ENCODE assay signal across 8 mouse cellular contexts in genomic region chr10:116301258-116301657, GRCm38 (mm10). TPM values are rescaled to one million over a fixed set of nuclear protein-coding genes. Genes with fewer than 3 reads are reported as not detected.
A peak's percentile ranks its signal among the peaks of the same experiment; 100 is the strongest.
DNase-seq lines count a peak whose midpoint lies in the region; ATAC-seq and TF ChIP-seq lines count a peak whose summit lies in the region.

No protein-coding gene starts in this region.

- peak; percentile 22 to 24 for DNase-seq in cerebellum, postnatal 14 days
- DNase-seq in embryonic facial prominence, embryonic 10.5 days (ENCODE audit: low spot score), result peak; percentile 54
- DNase-seq in lung, postnatal 10 days, result peak; percentile 84
- DNase-seq in stomach, postnatal 0 days (ENCODE audit: low spot score), result peak; percentile 21
- no peak for DNase-seq in layer of hippocampus, adult 9-11 months

- H3K36me3 ChIP-seq in embryonic facial prominence, embryonic 10.5 days (replicated peaks), result no peaks in the 10 kb centered on the region
- no peaks in the 10 kb centered on the region for H3K36me3 ChIP-seq in heart, embryonic 13.5 days
- H3K36me3 ChIP-seq in kidney, embryonic 15.5 days, result no peaks in the 10 kb centered on the region
- H3K36me3 ChIP-seq in stomach, postnatal 0 days (ENCODE audit: control insufficient read depth, insufficient read depth, low read length), result no peaks in the 10 kb centered on the region

- no peak for TF ChIP-seq EP300 in stomach, postnatal 0 days (optimal IDR thresholded peaks at IDR 0.05)

- H3K4me1 ChIP-seq in embryonic facial prominence, embryonic 10.5 days, result peaks cover 23% of the 10 kb centered on the region
- peaks cover 32% of the 10 kb centered on the region for H3K4me1 ChIP-seq in heart, embryonic 13.5 days
- peaks cover 11% of the 10 kb centered on the region for H3K4me1 ChIP-seq in kidney, embryonic 15.5 days
- no peaks in the 10 kb centered on the region for H3K4me1 ChIP-seq in stomach, postnatal 0 days (replicated peaks; ENCODE audit: control insufficient read depth, insufficient read depth)

- no peaks in the 10 kb centered on the region for H3K9me3 ChIP-seq in embryonic facial prominence, embryonic 10.5 days
- no peaks in the 10 kb centered on the region for H3K9me3 ChIP-seq in heart, embryonic 13.5 days
- H3K9me3 ChIP-seq in kidney, embryonic 15.5 days (replicated peaks), result no peaks in the 10 kb centered on the region
- no peaks in the 10 kb centered on the region for H3K9me3 ChIP-seq in stomach, postnatal 0 days (ENCODE audit: control insufficient read depth, low read length)

- peaks cover 43% of the 10 kb centered on the region for H3K27me3 ChIP-seq in embryonic facial prominence, embryonic 10.5 days (replicated peaks; ENCODE audit: low read depth, poor library complexity, severe bottlenecking)
- H3K27me3 ChIP-seq in heart, embryonic 13.5 days (replicated peaks), result peaks cover 34% of the 10 kb centered on the region
- H3K27me3 ChIP-seq in kidney, embryonic 15.5 days, result peaks cover 52% of the 10 kb centered on the region
- H3K27me3 ChIP-seq in stomach, postnatal 0 days (ENCODE audit: control insufficient read depth, insufficient read depth, low read length), result no peaks in the 10 kb centered on the region

- peak overlapping the region; percentile 63 for H3K27ac ChIP-seq in embryonic facial prominence, embryonic 10.5 days (replicated peaks)
- peak overlapping the region; percentile 53 for H3K27ac ChIP-seq in heart, embryonic 13.5 days (replicated peaks)
- H3K27ac ChIP-seq in kidney, embryonic 15.5 days, result peak overlapping the region; percentile 48; the same call in 1 of the 2 replicates
- no peak overlapping the region; the same call in 1 of the 2 replicates for H3K27ac ChIP-seq in stomach, postnatal 0 days (replicated peaks)

- no peak for ATAC-seq in cerebellum, adult (ENCODE audit: insufficient number of reproducible peaks, low FRiP score, low TSS enrichment)
- no peak for ATAC-seq in heart, embryonic 13.5 days (ENCODE audit: extremely low read depth, insufficient number of reproducible peaks, low FRiP score, low TSS enrichment)
- ATAC-seq in kidney, embryonic 15.5 days (replicated peaks; ENCODE audit: low FRiP score), result peak; percentile 70
- peak; percentile 21; the same call in 1 of the 2 replicates for ATAC-seq in stomach, postnatal 0 days (ENCODE audit: low FRiP score, low TSS enrichment)

- no peak for TF ChIP-seq CTCF in stomach, postnatal 0 days (IDR thresholded peaks at IDR 0.05; ENCODE audit: low read depth)

- H3K4me2 ChIP-seq in heart, embryonic 13.5 days, result peak overlapping the region; percentile 83
- H3K4me2 ChIP-seq in kidney, embryonic 15.5 days, result peak overlapping the region; percentile 94
- H3K4me2 ChIP-seq in stomach, postnatal 0 days (replicated peaks; ENCODE audit: low read depth), result peak overlapping the region; percentile 66

- H3K4me3 ChIP-seq in embryonic facial prominence, embryonic 10.5 days, result peak overlapping the region; percentile 68
- H3K4me3 ChIP-seq in heart, embryonic 13.5 days, result peak overlapping the region; percentile 59
- H3K4me3 ChIP-seq in kidney, embryonic 15.5 days (replicated peaks), result peak overlapping the region; percentile 53
- H3K4me3 ChIP-seq in stomach, postnatal 0 days (ENCODE audit: low read depth, low read length), result peak overlapping the region; percentile 39

- WGBS in embryonic facial prominence, embryonic 10.5 days, result under 1% methylated on average over 36 of the region's 36 CpGs
- WGBS in heart, embryonic 13.5 days, result under 1% methylated on average over 36 of the region's 36 CpGs
- WGBS in kidney, embryonic 15.5 days, result under 1% methylated on average over 36 of the region's 36 CpGs
- 0% methylated on average over 35 of the region's 36 CpGs for WGBS in stomach, postnatal 0 days

- H3K9ac ChIP-seq in heart, embryonic 13.5 days, result peak overlapping the region; percentile 79
- H3K9ac ChIP-seq in kidney, embryonic 15.5 days, result peak overlapping the region; percentile 33
- peak overlapping the region; percentile 51 for H3K9ac ChIP-seq in stomach, postnatal 0 days (ENCODE audit: low read length)

RNA-seq across cellular contexts. Expression of gene Ptprb, which starts 25.9 kb away (rescaled TPM):
- 1.9 and 2.0 TPM in 2 replicates for polyA plus RNA-seq in embryonic facial prominence, embryonic 10.5 days (2016; fragmentation: Nextera tagmentation; extraction: Ambion mirVana)
- 5.4 and 6.4 TPM in 2 replicates for polyA plus RNA-seq in heart, embryonic 13.5 days (2015; fragmentation: Nextera tagmentation; extraction: Ambion mirVana)
- polyA plus RNA-seq in kidney, embryonic 15.5 days (2015; fragmentation: Nextera tagmentation; extraction: Ambion mirVana), result 7.2 and 7.4 TPM in 2 replicates
- 2.5 and 2.8 TPM in 2 replicates for polyA plus RNA-seq in stomach, postnatal 0 days (2015; fragmentation: Nextera tagmentation; extraction: Ambion mirVana)

Comparison
In these comparisons a context has a peak if more than half of its experiments do, and no peak if none do; other contexts are left out.
1. ATAC-seq: peak in kidney, embryonic 15.5 days (single experiment) and stomach, postnatal 0 days (single experiment); none in cerebellum, adult (single experiment) and heart, embryonic 13.5 days (single experiment).
2. Peak in every context shown above with its lines, with median percentiles within 50 percentile points of each other: H3K4me3 ChIP-seq, H3K4me2 ChIP-seq and H3K9ac ChIP-seq.